Mouse (Mus musculus) adrenal gland (tissue): Measurements from ENCODE around the gene Tmem214.

ENCODE experiments used
- intact Hi-C: fragments of 180-260 bp; cut with DNase I; formaldehyde crosslinking; loops from one replicate; pipeline ENCODE4 v1.15.1; 2025

The Tmem214 gene

DNA sequence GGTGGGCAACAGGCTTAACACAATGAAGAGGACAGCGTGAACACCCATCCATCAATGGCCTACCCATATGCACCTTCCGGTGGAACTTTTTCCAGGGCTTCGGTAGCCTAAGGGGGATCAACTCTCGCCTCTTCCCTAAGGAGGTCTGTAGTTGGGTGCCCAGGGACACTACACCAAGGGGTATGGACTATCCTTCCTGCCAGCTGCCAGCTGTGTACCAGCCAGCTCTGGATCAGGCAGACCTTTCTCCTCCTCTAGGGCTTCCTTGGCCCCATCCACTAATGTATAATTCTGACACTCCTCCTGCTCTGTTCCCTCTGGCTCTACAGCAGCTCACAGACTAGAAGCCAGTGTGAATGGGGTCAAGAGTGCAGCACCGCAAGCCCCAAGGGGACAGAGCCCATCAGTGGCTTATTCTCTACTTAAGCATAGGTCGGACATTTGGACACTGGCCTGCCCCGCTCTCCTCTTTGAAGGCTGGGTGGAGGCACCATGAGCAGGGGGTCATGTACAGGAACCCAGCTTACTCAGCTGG lies 46.4 kb downstream of the Tmem214 start:
- intact Hi-C loops, result no loop called here

DNA sequence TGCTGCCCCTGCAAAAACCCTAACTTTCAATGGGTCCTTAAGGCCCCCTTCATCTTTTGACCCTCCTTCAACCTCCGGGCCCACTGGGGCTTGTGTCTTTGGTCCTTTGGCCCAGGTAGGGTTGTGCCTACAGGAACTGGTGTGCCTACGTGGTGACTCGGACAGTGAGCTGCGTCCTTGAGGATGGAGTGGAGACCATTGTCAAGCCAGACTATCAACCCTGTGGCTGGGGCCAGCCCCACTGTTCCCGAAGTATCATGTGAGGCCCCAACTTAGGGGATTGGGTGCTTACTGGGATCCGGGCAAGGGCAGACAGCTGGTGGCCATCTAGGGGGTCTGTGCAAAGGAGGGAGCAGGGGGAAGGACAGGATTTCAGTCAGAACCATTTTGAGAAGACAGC lies 47.0 kb downstream of the Tmem214 start:
- intact Hi-C loops, result loop anchor here (5.0 kb wide), 1 partner anchor 108 kb away; no protein-coding TSS in a partner anchor

DNA sequence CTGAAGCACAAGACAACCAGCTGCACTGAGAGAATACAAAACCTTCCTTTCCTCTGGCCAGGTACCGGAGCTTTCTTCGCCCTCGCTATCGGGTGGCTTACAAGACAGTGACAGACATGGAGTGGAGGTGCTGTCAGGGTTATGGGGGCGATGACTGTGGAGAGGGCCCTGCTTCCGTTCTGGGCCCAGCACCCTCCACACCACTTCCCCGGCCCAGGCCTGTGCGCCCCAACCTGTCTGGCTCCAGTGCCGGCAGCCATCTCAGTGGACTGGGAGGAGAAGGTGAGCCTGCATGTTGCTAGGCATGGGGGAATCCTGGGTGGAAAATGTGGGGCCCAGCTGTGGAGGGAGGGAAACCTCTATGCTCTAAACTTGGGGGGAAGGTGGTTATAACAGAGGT lies 47.6 kb downstream of the Tmem214 start:
- intact Hi-C loops, result loop anchor here (5.0 kb wide), 1 partner anchor 108 kb away; no protein-coding TSS in a partner anchor

DNA sequence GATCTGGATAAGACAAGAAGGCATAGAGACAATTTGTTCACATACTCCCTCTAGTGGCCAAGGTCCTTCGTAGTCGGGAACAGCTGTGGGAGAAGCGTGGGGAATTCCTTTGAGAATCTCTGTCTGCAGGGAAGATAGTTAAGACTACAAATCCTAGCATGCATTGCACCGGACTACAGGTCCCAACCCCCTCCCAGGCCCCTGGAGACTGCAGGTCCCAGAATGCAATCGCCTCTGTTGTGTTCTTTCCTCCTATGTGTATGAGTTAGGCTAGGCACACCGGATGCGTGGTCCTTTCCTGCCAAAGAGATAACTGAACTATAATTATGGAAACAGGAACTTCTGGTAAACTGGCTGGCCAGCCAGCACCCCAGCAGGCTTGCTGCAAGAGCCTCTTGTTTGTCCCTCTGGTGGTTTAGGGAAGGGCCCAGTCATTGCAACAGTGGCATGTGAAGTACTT lies 48.2 kb downstream of the Tmem214 start:
- intact Hi-C loops, result loop anchor here (5.0 kb wide), 1 partner anchor 109 kb away; no protein-coding TSS in a partner anchor

DNA sequence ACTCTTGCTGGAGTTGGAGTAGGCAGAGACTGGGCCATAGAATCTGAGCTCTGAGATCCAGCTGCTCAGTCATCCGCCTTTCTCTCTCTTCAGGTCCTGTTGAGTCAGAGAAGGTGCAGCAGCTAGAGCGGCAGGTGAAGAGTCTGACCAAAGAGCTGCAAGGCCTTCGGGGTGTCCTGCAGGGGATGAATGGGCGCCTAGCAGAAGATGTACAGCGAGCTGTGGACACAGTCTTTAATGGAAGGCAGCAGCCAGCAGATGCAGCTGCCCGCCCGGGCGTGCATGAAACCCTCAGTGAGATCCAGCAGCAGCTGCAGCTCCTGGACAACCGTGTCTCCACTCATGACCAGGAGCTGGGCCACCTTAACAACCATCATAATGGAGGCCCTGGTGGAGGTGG lies 49.0 kb downstream of the Tmem214 start:
- intact Hi-C loops, result loop anchor here (5.0 kb wide), 1 partner anchor 110 kb away; no protein-coding TSS in a partner anchor

GRCm38 (mm10) chr5:30917348-30917747 lies 49.5 kb downstream of the Tmem214 start:
- intact Hi-C loops, result loop anchor here (5.0 kb wide), 1 partner anchor 110 kb away; no protein-coding TSS in a partner anchor

- intact Hi-C loops, result loop anchor here (5.0 kb wide), 1 partner anchor 111 kb away; no protein-coding TSS in a partner anchor
Measured at GRCm38 (mm10) chr5:30917891-30918670, 50.3 kb downstream of the Tmem214 start.

- intact Hi-C loops, result loop anchor here (5.0 kb wide), 1 partner anchor 111 kb away; no protein-coding TSS in a partner anchor
Measured at GRCm38 (mm10) chr5:30918691-30919090, 50.9 kb downstream of the Tmem214 start.

- intact Hi-C loops, result loop anchor here (5.0 kb wide), 1 partner anchor 113 kb away; no protein-coding TSS in a partner anchor
Measured at GRCm38 (mm10) chr5:30919831-30920614, 52.2 kb downstream of the Tmem214 start.

GRCm38 (mm10) chr5:30920621-30921020 lies 52.8 kb downstream of the Tmem214 start:
- intact Hi-C loops, result no loop called here

- intact Hi-C loops, result no loop called here
Measured at GRCm38 (mm10) chr5:30921256-30922033, 53.6 kb downstream of the Tmem214 start, which contains the start of gene Khk. Khk (plus strand) TSS chr5:30921431.

- intact Hi-C loops, result no loop called here
Measured at GRCm38 (mm10) chr5:30922581-30923041, 54.8 kb downstream of the Tmem214 start.

DNA sequence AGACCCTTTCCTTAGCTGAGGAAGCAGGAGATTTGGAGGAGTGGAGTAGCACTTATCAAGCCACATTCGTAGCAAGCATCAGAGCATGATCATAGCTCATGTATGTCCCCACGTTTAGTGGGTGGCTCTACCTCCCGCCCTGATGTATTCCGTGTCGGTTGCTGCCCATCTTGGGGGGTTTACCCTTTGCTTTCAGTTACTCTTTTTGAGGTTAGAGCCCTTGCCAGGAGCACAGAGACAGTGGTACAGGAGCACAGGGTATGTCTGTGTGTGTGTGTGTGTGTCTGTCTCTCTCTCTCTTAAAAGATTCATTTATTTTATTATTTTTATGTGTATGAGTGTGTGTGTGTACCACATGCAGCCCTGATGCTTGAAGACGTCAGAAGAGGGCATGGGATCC lies 55.3 kb downstream of the Tmem214 start:
- intact Hi-C loops, result no loop called here

DNA sequence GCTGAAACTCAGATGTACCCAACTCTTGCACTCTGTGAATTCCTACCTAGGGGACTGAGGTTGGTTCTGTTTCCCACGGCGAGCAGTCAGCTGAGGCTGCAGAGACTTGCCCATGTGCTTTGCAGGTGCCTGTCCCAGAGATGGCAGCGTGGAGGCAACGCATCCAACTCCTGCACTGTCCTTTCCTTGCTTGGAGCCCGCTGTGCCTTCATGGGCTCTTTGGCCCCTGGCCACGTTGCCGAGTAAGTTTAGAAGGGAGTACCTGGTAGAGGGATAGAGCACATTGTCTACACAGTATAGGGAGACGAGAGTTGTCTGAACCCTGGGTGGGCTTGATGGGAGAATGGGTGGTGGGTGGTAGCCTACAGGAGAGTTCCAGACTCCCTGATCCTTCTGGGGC lies 56.8 kb downstream of the Tmem214 start:
- intact Hi-C loops, result no loop called here

DNA sequence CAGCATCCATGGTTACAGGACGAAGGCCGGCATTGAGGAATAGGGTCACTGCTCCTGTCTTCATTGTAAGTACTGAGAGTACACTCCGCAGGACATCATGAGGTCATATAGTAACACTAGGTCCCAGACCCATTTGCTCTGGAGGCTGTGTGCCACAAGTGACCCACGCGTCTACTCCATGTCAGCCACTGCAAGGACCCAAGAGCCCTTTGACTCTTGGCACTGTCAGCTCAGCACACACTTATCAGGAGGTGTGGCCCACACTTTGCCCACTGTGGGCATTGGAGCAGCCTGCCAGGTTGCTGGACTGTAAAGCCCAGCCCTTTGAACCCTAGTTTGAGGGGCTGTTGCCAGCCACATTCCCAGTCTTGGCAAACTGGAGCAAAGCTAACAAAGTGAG lies 57.4 kb downstream of the Tmem214 start:
- intact Hi-C loops, result no loop called here

GRCm38 (mm10) chr5:30926073-30926472 lies 58.3 kb downstream of the Tmem214 start:
- intact Hi-C loops, result no loop called here

GRCm38 (mm10) chr5:30927945-30928529 lies 60.2 kb downstream of the Tmem214 start:
- intact Hi-C loops, result no loop called here
